Mouse (Mus musculus) hindbrain, embryonic 16.5 days (tissue): ENCODE measurements around the gene Fam19a3. TPM values are rescaled to one million over a fixed set of nuclear protein-coding genes. Genes with fewer than 3 reads are reported as not detected.
A peak's percentile ranks its signal among the peaks of the same experiment; 100 is the strongest.

ENCODE experiments used
- ATAC-seq: fragments of 200-750 bp; cut with Nextera tagmentation; 2 replicates; pipeline ENCODE4 v1.8.0; 2017; ENCODE audit warnings: moderate TSS enrichment, moderate library complexity
- H3K27ac ChIP-seq: fragments of 300-500 bp; sonication (generic); 2 replicates; pipeline ENCODE4 v1.5.1; 2014; ENCODE audit warnings: low read depth, mild to moderate bottlenecking, control low read depth, low read length, moderate library complexity
- H3K27me3 ChIP-seq: fragments of 300-500 bp; sonication (generic); replicated peaks from 2 replicates; pipeline ENCODE4 v1.6.1; 2014; ENCODE audit warnings: low read length; ENCODE audit not compliant: control insufficient read depth, insufficient read depth
- H3K36me3 ChIP-seq: fragments of 300-500 bp; sonication (generic); 2 replicates; pipeline ENCODE4 v1.6.1; 2014; ENCODE audit warnings: mild to moderate bottlenecking, low read length, moderate library complexity, mixed read lengths; ENCODE audit not compliant: control insufficient read depth, insufficient read depth
- H3K4me1 ChIP-seq: fragments of 300-500 bp; sonication (generic); 2 replicates; pipeline ENCODE4 v1.6.1; 2014; ENCODE audit warnings: low read depth, low read length; ENCODE audit not compliant: control insufficient read depth, insufficient read depth
- H3K4me2 ChIP-seq: fragments of 300-500 bp; sonication (generic); 2 replicates; pipeline ENCODE4 v1.6.1; 2014; ENCODE audit warnings: mild to moderate bottlenecking, low read length, control low read depth, moderate library complexity
- H3K4me3 ChIP-seq: fragments of 300-500 bp; sonication (generic); 2 replicates; pipeline ENCODE4 v1.5.1; 2014; ENCODE audit warnings: mild to moderate bottlenecking, low read length, control low read depth, moderate library complexity
- H3K9ac ChIP-seq: fragments of 300-500 bp; sonication (generic); 2 replicates; pipeline ENCODE4 v1.6.1; 2014; ENCODE audit warnings: low read depth, mild to moderate bottlenecking, control low read depth, low read length, moderate library complexity
- H3K9me3 ChIP-seq: fragments of 300-500 bp; sonication (generic); 2 replicates; pipeline ENCODE4 v1.6.1; 2014; ENCODE audit warnings: mild to moderate bottlenecking, low read length, moderate library complexity; ENCODE audit not compliant: control insufficient read depth
- WGBS: fragments of 180-500 bp; shearing (Covaris S2); extraction: QIAGEN DNeasy Blood & Tissue Kit; methylation state at CpG from one replicate; pipeline ENCODE4 v1.1.7; 2014; 5-methylcytosine and 5-hydroxymethylcytosine counted together
- polyA plus RNA-seq: library from polyadenylated mRNA; unstranded; fragments of >200 nt; fragmentation: Nextera tagmentation; extraction: Ambion mirVana; gene quantifications from 2 replicates; pipeline ENCODE4 v1.2.1, GENCODE M21; 2015

Gene Fam19a3
- polyA plus RNA-seq, 1 experiment from 2014 or later: 0.05 TPM

- peak overlapping the region; percentile 90 for H3K4me2 ChIP-seq
- ATAC-seq: peak; percentile 87
- H3K27me3 ChIP-seq: 0 out of 2 replicates have a peak, but pooled peaks cover 7% of the 10 kb centered on the region
- H3K36me3 ChIP-seq: no peaks in the 10 kb centered on the region
- peak overlapping the region; percentile 51; the same call in 1 of the 2 replicates for H3K27ac ChIP-seq
- peak overlapping the region; percentile 58 for H3K4me3 ChIP-seq
- under 1% methylated on average over 34 of the region's 52 CpGs for WGBS
- peak overlapping the region; percentile 68 for H3K9ac ChIP-seq
- no peaks in the 10 kb centered on the region for H3K9me3 ChIP-seq
- H3K4me1 ChIP-seq: peaks cover 23% of the 10 kb centered on the region
Measured at GRCm38 (mm10) chr3:104788561-104789311, 7.1 kb upstream of the Fam19a3 start.

DNA sequence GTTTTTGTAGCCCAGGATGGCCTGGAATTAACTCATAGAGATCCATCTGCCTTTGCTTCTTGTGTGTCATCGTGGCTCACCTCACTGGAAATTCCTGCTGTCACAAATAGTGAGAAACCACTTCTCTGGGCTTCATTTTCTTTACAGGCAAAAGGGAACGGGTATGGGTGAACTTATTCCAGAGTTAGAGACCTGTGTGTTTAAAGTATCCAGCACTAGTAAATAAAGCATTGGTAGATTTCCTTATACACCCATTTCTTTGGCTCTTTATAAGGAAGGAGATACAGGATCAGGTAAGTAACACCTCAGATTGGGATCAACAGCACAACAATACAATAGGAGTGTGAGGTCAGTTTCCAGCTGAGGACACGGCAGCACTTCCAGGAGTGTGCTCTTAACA lies 6.4 kb upstream of the Fam19a3 start, which contains the start of gene Rhoc:
TSS of gene Rhoc (plus strand) at position 301 of the 400 bp plus-strand sequence.
- Histone ChIP-seq H3K27ac (peak within 1 kb of the TSS; percentile 51; the same call in 1 of the 2 replicates), H3K4me1 (peaks cover 23% of the 10 kb centered on the region), H3K9me3 (no peaks in the 10 kb centered on the region), H3K9ac (peak within 1 kb of the TSS; percentile 68), H3K36me3 (no peaks in the 10 kb centered on the region), H3K4me2 (peak within 1 kb of the TSS; percentile 90), H3K4me3 (peak within 1 kb of the TSS; percentile 58), H3K27me3 (peaks cover 13% of the 10 kb centered on the region)
- ATAC-seq: no peak
- 38% methylated on average over 3 of the region's 3 CpGs for WGBS

GRCm38 (mm10) chr3:104785284-104785683 lies 3.6 kb upstream of the Fam19a3 start:
- H3K9me3 ChIP-seq: no peaks in the 10 kb centered on the region
- H3K9ac ChIP-seq: no peak overlapping the region
- no peaks in the 10 kb centered on the region for H3K36me3 ChIP-seq
- 93% methylated on average over 6 of the region's 6 CpGs for WGBS
- H3K4me2 ChIP-seq: no peak overlapping the region
- no peak overlapping the region for H3K4me3 ChIP-seq
- H3K4me1 ChIP-seq: peaks cover 26% of the 10 kb centered on the region
- H3K27me3 ChIP-seq: peaks cover 29% of the 10 kb centered on the region
- no peak for ATAC-seq
- no peak overlapping the region for H3K27ac ChIP-seq

- no peak for ATAC-seq
- Histone ChIP-seq H3K4me1 (peaks cover 20% of the 10 kb centered on the region), H3K9ac (no peak overlapping the region), H3K4me3 (no peak overlapping the region), H3K9me3 (no peaks in the 10 kb centered on the region), H3K4me2 (no peak overlapping the region), H3K36me3 (no peaks in the 10 kb centered on the region), H3K27me3 (peaks cover 33% of the 10 kb centered on the region), H3K27ac (no peak overlapping the region)
- 39% methylated on average over 14 of the region's 14 CpGs for WGBS
Measured at GRCm38 (mm10) chr3:104783971-104784500, 2.4 kb upstream of the Fam19a3 start.

DNA sequence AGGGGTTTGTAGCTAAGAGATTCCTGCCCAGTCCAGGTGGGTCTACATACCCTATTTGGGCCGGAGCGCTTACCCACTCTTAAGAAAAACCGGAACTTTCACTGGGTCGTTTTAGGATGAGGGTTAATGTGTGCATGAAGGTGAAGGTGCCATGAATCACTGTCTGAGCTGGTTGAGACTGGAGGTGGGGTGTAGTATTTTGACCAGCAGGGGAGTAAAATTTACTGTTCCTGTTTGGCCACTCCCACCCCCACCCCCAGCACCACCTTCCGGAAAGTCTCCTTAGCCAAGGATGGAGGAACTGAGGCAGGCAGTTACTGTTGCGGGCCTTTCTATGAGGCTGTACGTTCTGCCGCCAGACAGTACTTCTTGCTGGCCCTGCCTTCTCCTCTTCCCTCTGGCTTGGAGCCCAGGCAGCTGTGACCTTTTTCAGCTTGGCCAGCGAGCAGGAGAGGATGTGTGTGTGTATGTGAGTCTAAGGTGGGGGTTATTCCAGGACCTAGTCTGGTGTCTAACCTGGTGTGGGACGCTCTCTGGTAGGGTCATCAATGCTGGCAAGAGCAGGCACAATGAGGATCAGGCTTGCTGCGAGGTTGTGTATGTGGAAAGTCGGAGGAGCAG lies 531 bp upstream of the Fam19a3 start:
- no peak overlapping the region for H3K4me3 ChIP-seq
- ATAC-seq: no peak

GRCm38 (mm10) chr3:104780561-104781420 lies 849 bp downstream of the Fam19a3 start, which contains the start of gene Ppm1j:
Gene Ppm1j (plus strand): TSS chr3:104781056.
- peak within 1 kb of the TSS; percentile 90 for H3K4me2 ChIP-seq
- H3K4me3 ChIP-seq: peak within 1 kb of the TSS; percentile 44
- H3K9ac ChIP-seq: peak within 1 kb of the TSS; percentile 47
- H3K36me3 ChIP-seq: no peaks in the 10 kb centered on the region
- under 1% methylated on average over 50 of the region's 56 CpGs for WGBS
- peaks cover 57% of the 10 kb centered on the region for H3K27me3 ChIP-seq
- peak; percentile 35; the same call in 1 of the 2 replicates for ATAC-seq
- no peaks in the 10 kb centered on the region for H3K9me3 ChIP-seq
- no peak within 1 kb of the TSS for H3K27ac ChIP-seq
- H3K4me1 ChIP-seq: peaks cover 15% of the 10 kb centered on the region

More for the DNA sequence above, 531 bp upstream of the Fam19a3 start:
- Histone ChIP-seq H3K4me2 (peak overlapping the region; percentile 90), H3K9me3 (no peaks in the 10 kb centered on the region), H3K27me3 (peaks cover 49% of the 10 kb centered on the region), H3K9ac (no peak overlapping the region), H3K4me1 (peaks cover 15% of the 10 kb centered on the region), H3K27ac (no peak overlapping the region), H3K36me3 (no peaks in the 10 kb centered on the region)
- WGBS: 18% methylated on average over 12 of the region's 12 CpGs

DNA sequence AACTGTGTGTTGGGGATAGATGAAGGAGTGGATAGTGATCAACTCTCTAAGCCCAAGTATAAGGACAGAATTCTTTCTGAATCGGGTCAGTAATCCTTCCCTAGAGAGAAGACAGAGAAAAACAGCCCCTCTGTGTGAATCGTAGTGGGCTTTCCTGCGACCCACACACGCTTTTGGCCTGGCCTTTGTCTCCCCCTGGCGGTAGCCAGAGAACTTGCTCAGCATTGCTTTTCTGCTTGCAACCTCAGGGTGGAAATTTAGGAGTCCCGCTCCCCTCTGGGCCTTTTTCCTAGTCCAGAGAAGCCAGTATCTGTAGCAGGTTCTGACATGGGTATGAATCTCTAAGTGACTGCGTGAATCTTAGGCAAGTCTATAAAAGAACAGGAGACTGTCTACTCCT lies 1.7 kb downstream of the Fam19a3 start:
- H3K27me3 ChIP-seq: peaks cover 57% of the 10 kb centered on the region
- no peak overlapping the region for H3K4me3 ChIP-seq
- WGBS: 2% methylated on average over 7 of the region's 7 CpGs
- no peaks in the 10 kb centered on the region for H3K36me3 ChIP-seq
- H3K27ac ChIP-seq: no peak overlapping the region
- peaks cover 15% of the 10 kb centered on the region for H3K4me1 ChIP-seq
- ATAC-seq: 0 out of 2 replicates have a peak, but pooled peaks have one; percentile 19
- no peaks in the 10 kb centered on the region for H3K9me3 ChIP-seq
- H3K4me2 ChIP-seq: no peak overlapping the region
- no peak overlapping the region for H3K9ac ChIP-seq

GRCm38 (mm10) chr3:104777342-104777741 lies 4.3 kb downstream of the Fam19a3 start:
- peak overlapping the region; percentile 69 for H3K4me2 ChIP-seq
- H3K4me3 ChIP-seq: peak overlapping the region; percentile 37
- H3K36me3 ChIP-seq: no peaks in the 10 kb centered on the region
- no peak overlapping the region for H3K27ac ChIP-seq
- no peaks in the 10 kb centered on the region for H3K9me3 ChIP-seq
- H3K4me1 ChIP-seq: peaks cover 15% of the 10 kb centered on the region
- no peak; the same call in 1 of the 2 replicates for ATAC-seq
- H3K9ac ChIP-seq: peak overlapping the region; percentile 54
- peaks cover 40% of the 10 kb centered on the region for H3K27me3 ChIP-seq
- WGBS: 2% methylated on average over 20 of the region's 20 CpGs
